Mouse (Mus musculus): ENCODE data around the gene Fgfr1op.
"Not testable (repeated sequence)": the region's sequence is repeated elsewhere in the genome, so short reads cannot be mapped to it uniquely, and the experiment has no call there.

Fgfr1op gene

DNA sequence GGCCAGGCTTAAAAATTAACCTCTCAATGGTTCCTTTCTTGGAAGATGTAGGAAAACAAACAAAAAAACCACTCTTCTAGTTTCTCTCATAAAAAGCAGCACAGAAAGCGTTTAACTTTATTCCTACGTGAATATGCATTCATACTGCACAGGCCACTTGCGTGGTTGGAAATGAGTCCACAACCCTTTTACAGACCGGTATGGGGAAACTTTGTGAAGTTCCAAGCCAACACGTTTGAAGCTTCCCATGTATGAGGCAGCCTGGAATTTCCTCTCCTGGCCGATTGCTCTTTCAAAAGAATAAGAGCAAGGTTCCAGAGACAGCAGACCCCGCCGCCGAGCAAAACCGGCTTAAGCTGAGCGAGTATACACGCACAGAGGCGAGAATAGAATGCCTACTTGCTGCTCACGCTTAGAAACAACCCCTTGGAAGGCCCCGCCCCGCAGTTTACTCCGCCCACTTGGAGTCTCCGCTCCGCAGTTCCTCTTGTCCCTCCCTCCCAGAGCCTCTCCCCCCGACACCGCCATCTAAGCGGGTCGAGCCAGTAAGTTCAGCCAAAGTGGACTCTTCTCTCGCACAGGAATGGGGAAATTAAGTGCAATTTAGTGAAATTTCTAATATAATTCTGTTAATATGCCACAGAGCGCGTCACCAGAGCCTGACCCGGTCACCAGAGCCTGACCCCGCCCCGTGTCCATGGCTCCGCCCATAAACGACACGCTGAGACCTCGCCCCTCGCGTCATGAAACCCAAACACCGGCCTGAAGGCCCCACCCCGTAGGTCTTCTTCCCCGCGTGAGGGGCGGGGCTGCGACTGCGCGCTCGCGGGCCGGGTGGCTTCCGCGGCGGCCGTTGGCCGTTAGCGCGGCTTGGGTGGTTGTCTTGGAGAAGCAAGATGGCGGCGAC, at the start of gene Fgfr1op:
Fgfr1op (plus strand) TSS at position 801 of the 907 bp plus-strand sequence.
- DNase-seq (ENCODE audit: low spot score), result peak; percentile 56

DNA sequence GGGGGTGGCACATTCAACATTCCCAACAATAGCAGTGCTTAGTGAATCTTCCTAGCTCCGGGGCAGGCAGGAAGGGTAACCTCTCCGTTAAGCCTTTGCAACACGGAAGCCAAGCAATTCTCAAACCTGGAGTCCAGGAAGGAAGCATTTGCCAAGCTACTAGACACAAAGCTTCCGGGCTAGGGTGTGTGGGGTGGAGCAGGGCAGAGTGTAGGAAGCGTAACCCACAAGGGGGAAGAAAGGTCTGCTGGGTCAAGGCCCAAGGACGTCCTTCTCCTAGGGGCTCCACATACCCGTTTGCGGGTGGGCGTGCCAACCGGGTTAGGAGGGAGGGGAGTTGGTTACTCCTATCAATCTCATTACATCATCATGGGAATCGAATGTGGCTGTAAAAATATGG, 48.9 kb upstream of the Fgfr1op start:
- not testable (repeated sequence) for DNase-seq (ENCODE audit: low spot score)

DNA sequence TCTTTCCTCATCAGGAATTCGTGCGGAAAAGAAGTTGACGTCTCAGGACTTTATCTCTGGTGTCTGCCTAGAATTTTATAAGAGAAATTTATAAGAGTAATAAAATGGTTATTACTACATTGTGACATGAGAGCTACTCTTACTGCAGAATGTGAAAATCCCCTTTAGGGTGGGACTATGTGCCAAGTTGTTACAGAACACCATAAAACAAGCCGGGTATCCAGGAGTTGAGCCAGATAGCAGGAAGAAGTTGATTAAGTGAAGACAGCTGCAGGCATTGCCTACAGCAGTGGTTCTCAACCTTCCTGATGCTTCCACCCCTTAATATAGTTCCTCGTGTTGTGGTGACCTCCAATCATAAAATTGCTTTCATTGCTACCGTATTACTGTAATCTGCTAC, 48.4 kb upstream of the Fgfr1op start:
- DNase-seq (ENCODE audit: low spot score), result not testable (repeated sequence)

DNA sequence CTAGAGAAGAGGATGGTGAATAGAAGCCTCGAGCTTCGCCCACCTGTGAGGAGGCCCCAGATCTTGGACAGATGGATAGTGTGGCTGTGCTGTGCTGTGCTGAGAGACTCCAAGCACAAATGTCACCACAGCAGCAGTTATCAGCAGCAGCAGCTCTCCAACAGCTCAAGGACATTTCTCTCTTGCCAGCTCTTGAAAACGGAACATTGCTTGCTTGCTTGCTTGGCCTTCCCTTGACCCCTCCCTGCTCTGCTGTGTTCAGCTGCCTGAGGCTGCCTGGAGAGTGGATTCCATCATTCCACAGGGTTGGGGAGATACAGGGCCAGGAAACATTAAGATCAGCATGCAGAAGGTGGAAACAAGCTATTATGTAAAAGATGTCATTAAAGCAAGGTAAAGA, 42.3 kb upstream of the Fgfr1op start:
- DNase-seq (ENCODE audit: low spot score), result not testable (repeated sequence)

DNA sequence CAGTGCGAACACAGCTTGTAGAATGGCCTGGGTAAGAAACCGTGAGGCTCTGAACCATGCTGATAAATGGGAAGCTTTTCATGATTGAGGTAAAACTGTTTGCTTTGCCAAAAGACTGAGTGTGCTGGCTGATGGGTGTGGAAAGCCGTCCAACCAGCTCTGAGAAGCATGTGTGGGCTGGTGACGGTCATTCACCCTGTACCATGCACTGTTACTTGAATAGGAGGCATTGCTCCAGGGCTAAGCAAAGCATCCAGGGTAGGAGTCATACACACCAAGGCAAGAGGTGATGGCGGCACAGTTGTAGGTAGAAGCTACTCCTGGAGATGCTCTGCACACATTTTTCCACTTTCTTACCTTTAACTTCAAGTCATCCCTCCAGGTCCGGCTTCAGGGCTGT, 40.7 kb upstream of the Fgfr1op start:
- DNase-seq (ENCODE audit: low spot score), result not testable (repeated sequence)

DNA sequence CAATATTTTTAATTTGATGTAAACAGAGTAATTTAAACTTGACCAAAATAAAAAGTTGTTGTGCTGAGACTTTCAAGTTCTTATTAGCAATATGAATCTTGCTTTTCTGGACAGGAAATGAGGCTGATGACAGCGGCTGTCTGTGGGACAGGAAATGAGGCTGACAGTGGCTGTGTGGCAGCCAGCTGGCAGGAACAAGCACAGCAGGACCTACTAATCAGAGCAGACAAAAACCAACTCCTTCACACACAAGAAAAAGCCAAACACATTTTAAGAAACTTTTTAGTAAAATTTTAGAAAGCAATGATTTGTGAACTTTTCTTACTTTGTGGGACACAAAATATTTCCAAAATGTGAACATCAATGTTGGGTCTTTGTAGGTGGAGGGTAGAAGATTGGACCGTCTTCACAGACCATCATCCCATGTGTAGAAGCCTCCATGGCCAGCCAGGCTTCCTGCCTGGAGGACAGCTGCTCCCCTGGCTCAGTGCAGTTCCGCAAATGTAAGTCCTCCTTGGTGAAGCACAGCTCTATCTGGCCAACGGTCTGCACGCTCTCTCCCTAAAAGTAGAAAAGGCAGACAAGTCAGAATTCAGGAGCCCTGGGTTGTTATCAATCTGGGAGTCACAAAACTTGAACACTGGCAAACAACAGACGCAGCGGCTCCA, 36.8 kb upstream of the Fgfr1op start:
- not testable (repeated sequence) for DNase-seq (ENCODE audit: low spot score)

DNA sequence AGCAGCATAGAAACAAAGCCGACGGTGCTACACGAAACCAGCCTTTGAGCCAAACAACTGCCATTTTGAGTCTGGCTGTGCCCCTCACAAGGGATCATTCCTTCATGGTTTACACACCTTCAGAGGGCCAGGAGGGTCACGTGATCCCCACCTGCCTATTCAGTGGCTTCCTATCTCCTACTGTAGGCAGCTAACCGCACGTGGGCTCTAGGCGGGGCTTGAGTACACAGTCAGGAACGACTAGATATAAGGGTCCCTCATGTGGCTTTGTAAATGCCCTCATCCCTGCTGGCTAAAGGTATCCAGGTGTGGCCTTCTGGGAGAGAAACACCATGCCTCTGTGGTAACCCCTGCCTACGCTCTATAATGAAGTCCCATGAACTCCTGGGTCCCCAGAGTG, 35.7 kb upstream of the Fgfr1op start:
- not testable (repeated sequence) for DNase-seq (ENCODE audit: low spot score)

DNA sequence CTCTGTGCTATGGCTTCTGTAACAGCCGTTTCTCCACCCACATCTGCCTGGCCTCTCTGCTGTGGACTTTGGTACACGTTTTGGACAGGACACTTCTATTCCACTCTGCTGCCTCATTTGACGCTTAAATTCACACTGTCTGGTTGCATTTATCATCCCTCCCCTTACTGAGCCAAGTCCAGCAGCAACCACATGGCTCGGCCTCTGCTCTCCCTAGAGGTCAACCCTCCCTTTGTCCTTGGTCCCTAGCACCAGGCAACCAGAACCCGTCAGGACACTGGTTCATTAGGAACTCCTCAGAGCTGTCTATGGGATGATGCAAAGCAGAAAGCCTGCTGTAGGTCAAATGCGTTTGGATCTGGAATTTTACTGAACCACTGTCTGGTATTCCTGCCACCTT, 34.5 kb upstream of the Fgfr1op start:
- DNase-seq (ENCODE audit: low spot score), result not testable (repeated sequence)

DNA sequence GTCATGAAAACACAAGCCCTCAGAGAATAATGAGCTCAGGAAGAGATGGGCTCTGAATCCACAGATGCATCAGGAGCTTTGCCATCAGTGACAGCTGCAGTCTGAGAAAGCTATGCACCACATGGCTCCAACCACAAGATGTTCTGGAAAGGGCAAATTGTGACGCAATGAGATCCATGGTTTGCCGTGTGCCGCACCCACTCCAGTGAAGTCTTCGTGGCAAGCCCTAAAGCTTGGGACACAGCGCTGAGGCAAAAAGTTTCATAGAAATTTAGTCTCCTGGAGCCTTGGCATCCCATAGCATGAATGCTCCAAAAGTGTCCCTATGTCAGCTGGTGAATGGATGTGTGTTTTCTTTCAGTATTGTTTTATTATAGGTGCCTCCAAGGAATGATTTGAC, 27.2 kb upstream of the Fgfr1op start:
- DNase-seq (ENCODE audit: low spot score), result not testable (repeated sequence)

DNA sequence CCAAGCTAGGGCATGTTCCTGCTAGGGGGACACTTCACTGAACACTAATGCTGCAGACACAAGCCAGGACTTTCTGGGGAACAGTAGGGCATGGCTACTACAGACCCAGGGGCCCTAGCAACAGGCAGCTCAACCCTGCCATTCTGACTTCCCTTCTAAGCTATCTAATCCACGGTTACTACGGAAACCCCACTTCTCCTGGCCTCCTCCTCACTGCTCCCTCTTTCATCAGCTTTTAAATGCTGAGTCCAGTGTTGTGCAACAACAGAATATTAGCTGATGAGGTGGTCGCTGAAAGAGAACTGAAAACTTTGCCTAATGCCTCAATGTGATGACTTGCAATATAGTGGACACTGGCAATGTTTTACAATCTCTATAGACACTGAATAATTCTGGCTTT, 25.1 kb upstream of the Fgfr1op start:
- not testable (repeated sequence) for DNase-seq (ENCODE audit: low spot score)

DNA sequence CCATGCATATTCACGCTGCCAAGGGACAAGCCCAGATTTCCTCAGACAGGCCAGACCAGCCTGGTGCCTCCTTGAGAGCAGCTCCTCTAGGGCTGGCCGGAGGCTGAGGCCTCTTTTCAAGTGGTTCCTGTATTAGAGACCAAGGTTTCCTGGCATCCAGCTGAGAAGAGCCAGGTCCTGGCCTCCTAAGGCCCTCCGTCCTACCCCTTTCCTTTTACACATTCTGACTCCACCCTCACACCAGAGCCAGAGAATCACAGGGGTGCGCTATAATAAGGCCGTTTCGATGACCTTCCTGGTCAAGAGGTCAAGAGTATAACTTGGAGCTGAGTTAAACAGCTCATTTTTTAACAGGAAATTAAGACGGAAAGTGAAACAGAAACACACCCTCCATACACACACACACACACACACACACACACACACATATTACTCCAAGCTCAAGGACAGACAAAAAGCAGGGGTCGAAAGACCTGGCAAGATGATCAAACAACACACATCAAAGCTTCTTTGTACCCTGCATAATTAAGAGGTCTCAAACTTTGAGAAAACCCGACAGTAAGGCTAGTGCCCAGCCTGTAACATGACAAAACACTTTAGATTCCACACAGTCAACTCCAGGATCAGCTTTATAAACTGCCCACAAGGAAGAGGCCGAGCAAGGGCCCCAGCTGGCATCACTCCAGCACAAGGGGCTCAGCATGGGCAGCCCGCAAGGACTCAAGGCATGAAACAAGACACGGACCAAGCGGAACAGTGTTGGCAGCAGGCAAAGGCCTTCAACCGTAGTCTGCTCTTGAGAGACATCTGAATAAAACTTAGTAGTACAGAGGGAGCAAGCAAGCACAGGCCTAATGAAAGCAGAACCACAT, 21.3 kb upstream of the Fgfr1op start:
- DNase-seq (ENCODE audit: low spot score), result not testable (repeated sequence)

DNA sequence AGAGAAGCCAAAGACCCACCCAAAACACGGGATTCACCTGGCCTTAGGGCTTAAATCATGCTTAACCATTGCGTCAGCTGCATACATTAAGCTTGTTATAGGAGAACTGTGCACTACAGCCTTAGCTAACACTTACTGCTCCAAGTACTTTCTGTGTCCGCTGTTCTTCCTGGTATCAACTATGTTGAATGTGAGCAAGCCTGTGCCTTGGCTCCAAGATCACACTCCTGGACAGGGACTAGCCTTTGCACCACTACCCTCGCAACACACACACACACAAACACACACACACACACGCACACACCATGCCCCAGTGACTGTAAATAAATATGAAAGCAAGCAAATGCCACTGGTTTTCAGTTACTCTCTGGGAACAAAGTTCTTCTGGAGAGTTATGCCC, 18.4 kb upstream of the Fgfr1op start:
- DNase-seq (ENCODE audit: low spot score), result not testable (repeated sequence)

DNA sequence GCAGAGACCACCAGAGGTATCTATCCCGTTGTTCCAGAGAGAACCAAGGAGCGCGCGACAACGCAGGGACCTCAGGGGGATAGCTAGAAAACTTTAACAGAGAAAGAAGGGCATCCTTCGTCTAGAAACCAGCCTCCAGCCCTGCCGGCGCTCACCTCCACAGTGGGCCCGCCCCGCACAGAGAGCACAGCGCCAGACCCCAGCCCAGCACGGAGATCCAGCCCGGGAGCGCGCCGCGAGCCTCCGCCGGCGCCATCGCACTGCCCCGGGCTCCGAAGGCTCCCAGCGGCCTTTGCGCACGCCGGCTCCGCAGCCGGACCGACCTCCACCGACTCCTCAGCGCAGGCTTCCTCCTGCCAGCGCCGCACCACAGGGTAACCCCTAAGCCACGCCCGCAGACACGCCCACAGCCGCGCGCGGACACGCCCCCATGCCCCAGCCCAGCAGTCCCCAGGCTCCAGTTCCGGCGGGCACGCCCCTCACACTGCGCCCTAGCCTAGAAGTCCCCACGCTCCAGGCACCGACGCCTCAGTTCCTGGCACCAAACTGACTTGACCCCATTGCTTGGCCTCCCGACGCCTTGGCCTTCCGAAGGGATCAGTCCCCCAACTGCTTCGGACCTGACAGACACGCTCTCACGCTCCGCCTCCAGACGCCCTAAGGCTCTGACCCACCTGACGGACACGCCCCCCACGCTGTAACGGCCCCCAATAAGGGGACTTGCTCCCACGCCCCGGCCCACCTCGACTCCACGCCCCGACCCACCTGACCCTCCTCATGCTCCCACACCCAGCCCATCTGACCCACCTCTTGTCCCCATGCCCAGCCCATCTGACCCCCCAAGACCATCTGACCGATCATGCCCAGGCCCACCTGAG, 17.6 kb upstream of the Fgfr1op start, which contains the start of the genes Gm49673 and Rnaset2a:
Gm49673 (minus strand) TSS at position 350 of the 878 bp plus-strand sequence.
Rnaset2a (minus strand) TSS at position 659 of the 878 bp plus-strand sequence.
- not testable (repeated sequence) for DNase-seq (ENCODE audit: low spot score)

DNA sequence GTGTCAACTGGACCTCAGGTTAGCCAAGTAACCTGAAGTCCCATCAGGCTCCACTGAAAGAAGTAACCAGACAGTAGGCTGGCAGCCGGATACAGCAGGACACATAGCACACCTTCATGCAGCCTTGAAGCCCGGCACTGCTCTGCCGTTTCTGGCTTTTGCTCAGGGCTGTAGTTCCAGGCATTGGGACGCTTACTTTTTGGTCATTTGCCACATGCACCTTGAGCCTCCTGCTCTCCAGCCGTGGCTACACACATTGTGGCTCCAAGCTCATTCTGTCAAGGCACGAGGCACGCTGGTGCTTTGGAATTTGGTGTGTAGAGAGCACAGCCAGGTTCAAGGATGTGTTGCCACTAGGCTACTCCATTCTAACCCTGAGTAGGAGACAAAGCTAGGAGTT, 10.3 kb upstream of the Fgfr1op start:
- not testable (repeated sequence) for DNase-seq (ENCODE audit: low spot score)

DNA sequence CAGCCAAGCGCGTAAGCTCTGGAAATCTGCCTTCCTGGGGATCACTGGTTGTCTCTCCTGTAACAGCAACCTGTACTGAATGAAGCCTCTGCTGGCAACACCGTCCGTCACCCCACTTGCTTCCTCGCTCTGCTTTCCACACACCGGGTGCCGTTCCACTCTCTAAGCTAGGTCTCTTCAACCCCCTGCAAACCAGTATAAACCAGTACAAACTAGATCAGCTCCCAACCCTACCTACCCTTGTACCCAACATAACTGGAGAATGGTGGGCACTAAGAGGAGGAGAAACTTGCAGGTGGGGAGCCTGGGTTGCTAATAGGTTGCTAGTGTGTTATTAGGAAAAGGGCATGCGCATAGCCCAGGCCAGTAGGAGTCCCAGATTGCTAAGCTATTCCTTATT, 9.3 kb upstream of the Fgfr1op start:
- DNase-seq (ENCODE audit: low spot score), result not testable (repeated sequence)

DNA sequence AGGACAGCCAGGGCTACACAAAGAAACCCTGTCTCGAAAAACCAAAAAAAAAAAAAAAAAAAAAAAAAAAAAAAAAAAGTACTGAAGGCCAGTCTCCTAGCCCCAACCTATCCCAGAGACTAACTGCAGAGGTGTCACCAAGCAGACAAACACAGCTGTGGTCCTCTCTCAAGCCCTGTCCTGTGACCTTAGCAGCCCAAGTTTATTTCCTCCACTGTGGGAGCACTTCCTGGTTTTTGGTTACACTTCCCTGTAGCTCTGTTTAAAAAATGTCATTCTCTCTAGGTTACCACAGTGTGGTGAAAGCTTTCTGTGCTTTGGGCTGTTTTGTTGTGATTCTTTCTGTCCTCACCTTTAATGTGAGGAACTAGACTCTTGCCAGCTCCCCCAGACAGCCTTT, 6.7 kb upstream of the Fgfr1op start:
- not testable (repeated sequence) for DNase-seq (ENCODE audit: low spot score)

DNA sequence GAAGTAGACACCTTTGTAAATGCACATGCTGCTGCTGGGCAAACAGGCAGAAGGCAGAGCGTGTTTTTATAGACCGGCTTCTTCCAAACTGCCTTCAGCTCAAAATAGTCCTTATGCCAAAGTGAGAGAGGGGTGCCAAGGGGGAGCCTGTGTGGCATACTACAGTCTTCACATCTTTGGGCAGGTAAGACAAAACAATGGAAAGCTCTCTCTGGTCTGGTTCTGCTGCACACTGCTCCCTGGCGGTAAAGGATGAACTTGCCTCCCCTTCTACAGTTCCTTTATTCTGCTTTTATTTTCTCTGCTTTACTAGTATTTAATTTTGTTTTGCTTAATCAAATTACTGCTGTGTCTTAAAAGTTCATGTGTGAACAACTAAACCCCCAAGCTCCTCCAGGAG, 4.3 kb upstream of the Fgfr1op start:
- DNase-seq (ENCODE audit: low spot score), result not testable (repeated sequence)

DNA sequence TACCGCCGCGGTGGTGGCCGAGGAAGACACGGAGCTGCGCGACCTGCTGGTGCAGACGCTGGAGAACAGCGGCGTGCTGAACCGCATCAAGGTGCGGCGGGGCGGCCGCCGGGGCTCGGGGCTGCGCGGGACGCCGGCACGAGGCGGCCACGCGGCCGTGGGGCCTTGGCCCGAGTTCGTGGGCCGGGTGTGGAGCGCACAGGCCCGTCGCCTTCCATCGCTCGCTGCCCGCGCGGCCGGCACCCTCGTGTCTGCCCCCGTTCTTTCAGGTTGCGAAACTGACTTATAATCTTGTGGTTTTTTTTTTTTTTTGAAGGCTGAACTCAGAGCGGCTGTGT, 276 bp downstream of the Fgfr1op start:
- DNase-seq (ENCODE audit: low spot score), result not testable (repeated sequence)

DNA sequence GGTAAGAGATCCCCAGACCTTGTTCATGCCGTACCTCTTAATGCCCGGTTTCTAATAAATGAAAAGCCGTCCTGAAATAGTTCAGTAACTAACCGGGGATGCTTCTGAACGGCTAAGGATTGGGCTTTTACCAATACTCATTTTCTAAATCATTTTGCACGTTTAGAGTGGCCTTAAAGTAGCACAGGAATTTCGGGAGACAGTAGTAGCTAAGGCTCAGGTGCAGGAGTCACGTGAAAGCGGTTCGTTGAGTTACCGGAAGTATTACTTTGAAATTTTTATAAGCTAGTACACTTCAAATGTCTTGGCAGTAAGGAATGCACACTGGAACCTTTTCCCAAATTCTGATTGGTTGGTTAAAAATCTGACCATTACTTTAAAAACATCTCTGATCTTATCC, 676 bp downstream of the Fgfr1op start:
- not testable (repeated sequence) for DNase-seq (ENCODE audit: low spot score)

DNA sequence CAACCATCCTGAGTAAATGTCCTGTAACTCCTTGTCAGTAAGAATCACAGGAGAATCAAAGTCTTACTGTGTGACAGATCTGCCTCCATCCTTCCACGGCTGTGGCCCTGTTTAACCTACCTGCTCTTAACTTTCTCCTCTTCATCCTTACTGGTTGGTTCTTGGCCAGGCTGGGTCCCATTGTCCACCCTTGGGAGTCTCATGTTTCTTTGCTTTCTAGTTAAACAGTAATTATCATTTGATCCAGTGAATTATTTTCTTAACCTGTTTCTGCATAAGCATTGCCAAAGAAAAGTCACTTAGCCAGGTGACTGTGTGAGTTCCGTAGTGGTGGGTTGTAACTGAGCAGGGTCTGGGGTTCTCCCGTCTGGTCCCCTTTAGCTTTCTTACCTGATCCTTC, 1.2 kb downstream of the Fgfr1op start:
- DNase-seq (ENCODE audit: low spot score), result not testable (repeated sequence)

DNA sequence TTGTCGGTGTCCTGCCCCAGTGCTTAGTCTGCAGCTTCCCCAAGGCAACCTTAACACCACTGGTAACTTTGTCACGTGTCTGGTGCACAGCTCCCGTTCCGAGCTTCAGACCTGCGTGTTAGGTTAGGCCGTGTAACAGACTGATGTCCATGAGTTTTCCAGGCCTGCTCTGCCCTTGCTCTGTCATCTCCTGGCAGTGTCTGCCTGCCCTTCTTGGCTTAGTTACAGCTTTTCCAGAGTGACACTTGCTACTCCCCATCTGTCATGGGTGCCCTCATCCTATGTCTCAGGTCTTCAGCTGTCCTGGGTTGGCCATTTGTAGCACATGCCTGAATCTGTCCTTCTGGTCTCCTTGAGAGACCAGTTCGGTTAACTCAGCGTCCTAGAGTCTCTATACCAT, 2.1 kb downstream of the Fgfr1op start:
- not testable (repeated sequence) for DNase-seq (ENCODE audit: low spot score)
